Mouse (Mus musculus) kidney, adult 11 months (tissue): ENCODE data around the gene Habp2.
A peak's percentile ranks its signal among the peaks of the same experiment; 100 is the strongest.

ENCODE experiments used
- DNase-seq: peaks from one replicate; pipeline ENCODE4 v3.0.0; 2022

The Habp2 gene

DNA sequence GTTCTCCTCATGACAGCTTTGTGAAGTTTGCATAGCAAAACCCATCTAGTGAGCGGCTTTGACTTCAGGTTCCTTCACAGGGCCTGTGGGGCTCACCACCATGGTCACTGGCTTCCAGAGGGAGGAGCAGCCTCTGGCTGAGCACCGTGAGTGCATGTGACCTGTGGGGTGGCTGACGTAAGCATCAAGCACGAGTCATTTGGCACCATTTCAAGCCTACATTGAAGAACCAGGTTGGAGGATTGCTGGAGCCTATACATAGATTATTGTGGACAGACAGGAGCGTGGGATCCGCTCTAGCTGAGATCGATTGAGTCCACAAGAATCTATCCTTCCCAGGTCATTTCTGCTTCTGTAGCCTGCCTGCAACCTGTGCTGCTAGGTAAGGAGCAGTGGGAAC, at the start of gene Habp2:
Gene Habp2, plus strand, starts transcription at position 272 of the 400 bp plus-strand sequence.
- DNase-seq: peak; percentile 37

DNA sequence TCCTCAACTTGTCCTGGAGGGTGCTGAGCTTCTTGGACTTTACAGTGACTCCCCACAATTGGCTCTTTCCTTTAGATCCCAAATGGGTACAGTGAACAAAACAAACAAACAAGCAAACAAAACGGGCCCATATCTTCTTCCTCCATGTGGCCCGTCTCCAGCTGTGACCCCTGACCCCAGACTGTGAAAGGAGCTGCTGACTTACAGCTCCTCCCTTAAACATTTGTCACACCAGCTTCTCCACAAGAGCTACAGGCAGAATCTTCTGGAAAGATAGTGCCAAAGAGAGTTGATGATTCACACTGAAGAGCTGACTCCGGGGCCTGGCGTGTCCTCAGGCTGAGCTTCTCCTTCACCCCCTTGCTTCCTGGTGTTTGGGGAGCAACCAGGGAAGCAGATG, 48.4 kb upstream of the Habp2 start:
- no peak for DNase-seq

- DNase-seq: no peak
These were observed 41.7 kb upstream of the Habp2 start for GRCm38 (mm10) chr19:56245201-56245600.

DNA sequence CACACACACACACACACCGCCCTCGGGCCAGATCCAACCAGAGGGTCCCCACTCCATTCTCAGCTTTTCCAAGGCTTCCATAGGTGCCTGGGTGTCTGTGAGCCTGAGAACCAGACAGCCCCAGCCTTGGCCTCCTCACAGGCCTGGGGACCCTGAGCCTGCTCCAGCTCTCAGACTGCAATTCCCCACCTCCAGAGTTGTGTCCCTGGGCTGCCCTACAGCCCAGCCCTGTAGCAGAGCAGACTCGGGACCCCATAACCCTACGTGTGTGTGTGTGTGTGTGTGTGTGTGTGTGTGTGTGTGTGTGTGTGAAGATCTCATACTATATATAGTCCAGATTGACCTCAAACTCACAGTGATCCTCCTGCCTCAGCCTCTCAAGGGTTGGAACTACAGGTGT, 34.1 kb upstream of the Habp2 start:
- DNase-seq: no peak

DNA sequence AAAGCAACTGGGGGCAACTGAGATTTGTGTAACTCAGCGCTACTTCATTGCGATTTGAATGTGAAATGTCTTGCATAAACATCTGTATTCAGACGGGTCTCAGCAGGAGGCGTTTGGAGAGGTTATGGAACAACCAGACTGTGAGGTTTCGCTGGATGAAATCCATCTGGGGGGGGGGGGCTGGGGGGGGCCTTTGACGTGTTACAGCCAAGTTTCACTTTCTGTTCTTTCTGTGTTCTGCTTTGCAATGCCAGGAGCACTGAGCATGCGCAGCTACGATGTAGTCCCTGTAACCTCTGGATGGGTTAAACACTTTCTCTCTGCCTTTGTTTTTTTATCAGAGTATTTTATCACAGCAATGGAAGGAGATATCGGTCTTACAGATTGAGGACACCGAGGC, 33.7 kb upstream of the Habp2 start:
- DNase-seq: no peak

DNA sequence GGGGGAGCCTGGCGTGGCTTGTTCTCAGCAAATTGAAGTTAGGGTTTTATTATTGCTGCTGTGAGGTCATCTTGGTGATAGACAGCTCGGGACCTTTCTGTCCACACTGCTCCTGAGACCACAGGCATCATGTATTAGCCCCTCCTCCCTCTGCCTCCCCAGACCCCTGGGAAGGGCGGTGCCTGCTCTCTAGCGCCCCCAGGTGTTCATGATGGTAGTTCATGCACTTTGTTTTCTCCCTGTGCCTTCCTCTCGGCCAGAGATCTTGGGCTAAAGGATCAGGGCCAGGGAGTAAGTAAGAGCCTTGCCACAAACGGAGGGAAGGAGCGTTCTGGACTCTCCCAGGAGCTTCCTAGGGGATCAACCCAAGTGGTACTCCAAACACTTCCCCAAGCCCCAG, 32.2 kb upstream of the Habp2 start:
- DNase-seq: no peak

DNA sequence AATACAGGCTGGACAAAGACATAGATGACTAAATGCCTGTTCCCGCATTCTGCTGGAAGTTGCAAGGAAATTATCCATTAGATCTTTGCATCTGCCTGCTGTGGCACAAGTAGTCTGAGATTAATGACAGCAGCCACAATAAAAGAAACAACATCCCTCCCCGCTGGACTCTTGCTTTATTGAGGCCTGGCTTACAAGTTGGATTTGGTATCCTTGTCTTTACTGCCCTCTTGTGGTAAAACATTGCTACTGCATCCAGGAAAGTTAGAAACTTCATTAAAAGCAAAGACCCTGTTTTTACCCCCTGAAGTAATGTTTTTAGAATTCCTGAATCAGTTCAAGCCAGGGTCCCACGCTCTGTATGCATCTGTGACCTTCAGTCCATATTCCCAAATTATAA, 31.4 kb upstream of the Habp2 start:
- DNase-seq: no peak

DNA sequence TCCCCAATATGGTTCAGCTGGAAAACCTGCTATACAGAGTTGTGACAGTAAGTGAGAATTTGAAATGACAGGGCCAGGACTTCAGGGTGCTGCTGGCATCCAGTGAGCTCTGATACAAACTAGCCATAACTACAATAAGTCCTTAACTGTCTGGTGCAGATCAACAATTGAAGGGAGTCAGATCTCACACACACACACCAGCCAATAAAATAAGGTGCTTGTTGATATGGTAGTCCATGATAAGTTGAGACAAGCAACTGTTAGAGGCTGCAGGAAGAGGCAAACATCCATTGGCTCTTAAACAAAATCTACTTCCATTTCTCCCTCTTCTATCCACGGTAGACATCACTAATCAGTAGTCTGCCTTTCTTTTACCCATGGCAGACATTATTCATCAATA, 30.7 kb upstream of the Habp2 start:
- DNase-seq: no peak

DNA sequence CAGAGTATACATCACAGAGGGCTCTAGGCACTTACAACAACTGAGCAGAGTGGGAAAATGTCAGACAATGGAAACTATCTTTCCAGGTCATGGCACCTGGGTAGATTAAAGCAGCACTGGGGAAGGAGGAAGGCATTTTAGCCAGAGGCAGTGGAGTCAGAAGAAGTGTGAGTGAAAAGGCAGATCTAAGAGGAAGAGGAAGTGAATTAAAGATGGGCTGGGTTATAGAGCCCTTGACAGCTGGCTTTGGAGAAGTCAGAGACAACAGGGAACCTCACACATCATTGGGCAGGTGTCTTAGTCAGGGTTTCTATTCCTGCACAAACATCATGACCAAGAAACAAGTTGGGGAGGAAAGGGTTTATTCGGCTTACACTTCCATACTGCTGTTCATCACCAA, 30.2 kb upstream of the Habp2 start:
- DNase-seq: no peak

- DNase-seq: no peak
These were observed 23.2 kb upstream of the Habp2 start for GRCm38 (mm10) chr19:56263696-56264095.

- DNase-seq: peak; percentile 25
These were observed 22.8 kb upstream of the Habp2 start for GRCm38 (mm10) chr19:56264175-56264574.

- no peak for DNase-seq
These were observed 21.8 kb upstream of the Habp2 start for GRCm38 (mm10) chr19:56265149-56265548.

GRCm38 (mm10) chr19:56272081-56272480, 14.9 kb upstream of the Habp2 start:
- no peak for DNase-seq

DNA sequence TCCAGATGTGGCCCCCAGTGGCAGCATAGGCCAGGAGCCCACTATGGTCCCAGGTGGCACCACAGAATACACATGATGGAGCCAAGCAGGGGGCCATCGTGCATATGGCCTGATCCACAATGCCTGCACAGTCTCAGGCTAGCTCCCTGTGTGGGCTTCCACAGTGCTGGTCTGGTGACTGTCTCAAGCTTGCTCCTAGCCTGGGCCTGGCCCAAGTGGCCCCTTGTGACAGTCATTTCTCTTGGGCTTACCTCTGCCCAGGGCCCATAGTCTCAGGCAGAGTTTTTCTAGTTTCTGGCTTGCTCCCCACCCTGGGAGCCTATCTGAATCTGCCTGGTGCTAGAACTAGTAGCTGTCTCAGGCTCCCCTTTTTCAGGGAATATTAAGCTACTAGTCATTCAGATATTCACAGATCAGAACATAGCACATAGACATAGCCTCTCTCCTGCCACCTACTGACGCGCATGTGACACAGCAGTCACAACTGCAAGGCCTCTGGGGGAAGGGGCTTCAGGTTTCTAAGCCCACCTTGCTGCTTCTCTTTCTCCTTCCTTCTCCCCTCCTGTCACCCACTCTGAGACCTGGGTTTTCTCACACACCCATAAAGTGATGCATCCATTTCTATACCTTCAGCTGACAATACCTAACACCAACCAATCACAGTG, 9.7 kb upstream of the Habp2 start:
- no peak for DNase-seq

DNA sequence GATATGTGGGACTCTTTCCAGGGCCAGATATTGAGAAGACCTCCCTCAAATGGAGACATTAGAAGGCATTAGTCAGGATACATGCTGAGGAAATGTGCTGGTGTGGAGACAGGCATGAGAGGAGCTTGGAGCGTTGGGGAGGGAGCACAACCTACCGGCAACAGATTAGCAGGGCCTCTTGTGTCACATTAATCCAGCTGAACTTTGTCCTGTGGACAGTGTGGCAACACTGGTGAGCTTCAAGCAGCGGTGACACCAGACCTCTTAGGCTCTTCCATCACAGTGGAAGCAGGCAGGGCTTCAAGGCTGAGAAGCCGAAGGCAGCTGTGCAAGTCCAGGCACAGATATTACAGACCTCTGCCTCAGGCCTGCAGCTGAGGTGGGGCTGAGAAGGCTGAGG, 9.0 kb upstream of the Habp2 start:
- DNase-seq: no peak

GRCm38 (mm10) chr19:56278366-56278765, 8.6 kb upstream of the Habp2 start:
- no peak for DNase-seq

- DNase-seq: no peak
These were observed 1.7 kb upstream of the Habp2 start for GRCm38 (mm10) chr19:56285222-56285621.

DNA sequence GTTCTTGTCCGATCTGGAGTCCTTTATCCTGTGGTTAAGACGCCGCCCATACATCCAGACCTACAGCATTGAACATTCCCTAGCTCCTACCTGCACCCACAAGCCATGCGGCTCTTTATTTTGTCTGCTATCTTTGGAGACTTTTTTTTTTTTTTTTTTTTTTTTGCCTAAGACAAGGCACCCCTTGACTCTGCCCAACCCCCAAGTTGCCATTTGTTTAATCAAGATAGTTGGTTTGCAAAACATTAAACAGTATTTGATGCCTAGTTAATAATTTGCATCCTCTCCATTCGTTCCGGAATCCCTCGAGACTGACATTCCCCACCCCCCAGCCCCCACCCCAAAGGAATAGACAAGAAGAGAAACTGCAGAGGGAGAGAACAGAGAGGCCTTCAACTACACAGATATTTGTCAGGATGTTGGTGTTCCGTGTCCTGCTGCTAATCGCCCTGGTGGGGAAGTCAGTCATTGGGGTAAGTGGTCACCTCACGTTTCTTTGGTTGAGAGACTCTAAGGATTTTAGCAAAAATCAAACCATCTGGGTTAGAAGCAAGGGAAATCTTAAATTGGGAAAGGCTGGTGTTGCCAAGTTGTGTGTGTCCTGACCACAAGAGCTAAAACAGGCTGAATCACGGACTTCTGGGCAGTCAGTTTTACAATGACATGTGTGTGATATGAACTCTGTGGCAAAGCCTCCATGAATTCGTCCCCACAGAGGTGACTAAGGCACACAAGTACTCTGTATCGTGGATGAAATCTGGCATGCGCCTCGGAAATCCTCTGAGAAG, 837 bp downstream of the Habp2 start:
- DNase-seq: peak; percentile 15

DNA sequence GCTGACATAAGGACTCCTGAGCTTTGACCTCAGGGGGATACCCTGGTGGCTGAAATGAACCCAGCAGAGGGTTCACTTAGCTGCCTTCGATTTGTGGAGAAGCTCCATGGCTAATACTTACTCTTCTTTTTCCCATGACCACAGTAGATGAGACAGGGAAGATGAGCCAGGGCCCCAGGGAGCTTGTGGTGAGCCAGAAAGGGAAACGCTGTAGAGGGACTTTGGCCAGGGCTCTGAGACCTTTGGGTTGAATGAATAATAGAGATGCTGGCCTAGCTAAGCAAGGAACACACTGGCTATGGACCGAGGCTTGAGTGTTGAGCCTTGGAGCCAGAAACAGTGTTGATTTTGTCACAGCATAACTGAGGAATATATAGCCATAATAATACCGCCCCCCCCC, 1.5 kb downstream of the Habp2 start:
- peak; percentile 53 for DNase-seq

GRCm38 (mm10) chr19:56289642-56290041, 2.7 kb downstream of the Habp2 start:
- no peak for DNase-seq

DNA sequence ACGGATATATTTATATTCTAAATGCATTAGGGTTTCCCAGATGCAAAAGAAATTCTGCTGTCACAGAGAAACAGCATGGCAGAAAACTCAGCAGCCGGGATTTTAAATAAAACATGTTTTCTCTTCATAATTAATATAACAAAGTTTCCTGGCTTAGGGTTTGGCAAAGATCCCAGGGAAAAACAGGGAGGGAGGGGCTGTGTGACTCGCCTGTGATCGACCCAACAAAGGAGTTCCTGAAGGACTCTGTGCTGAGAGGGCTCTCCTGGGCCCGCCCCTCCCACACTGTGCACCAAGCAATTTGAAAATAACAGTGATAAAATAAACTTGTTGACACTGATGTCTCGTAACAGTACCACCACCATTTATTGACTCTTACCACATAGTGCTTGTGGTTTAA, 5.0 kb downstream of the Habp2 start:
- DNase-seq: no peak

GRCm38 (mm10) chr19:56292335-56292734, 5.4 kb downstream of the Habp2 start:
- no peak for DNase-seq

DNA sequence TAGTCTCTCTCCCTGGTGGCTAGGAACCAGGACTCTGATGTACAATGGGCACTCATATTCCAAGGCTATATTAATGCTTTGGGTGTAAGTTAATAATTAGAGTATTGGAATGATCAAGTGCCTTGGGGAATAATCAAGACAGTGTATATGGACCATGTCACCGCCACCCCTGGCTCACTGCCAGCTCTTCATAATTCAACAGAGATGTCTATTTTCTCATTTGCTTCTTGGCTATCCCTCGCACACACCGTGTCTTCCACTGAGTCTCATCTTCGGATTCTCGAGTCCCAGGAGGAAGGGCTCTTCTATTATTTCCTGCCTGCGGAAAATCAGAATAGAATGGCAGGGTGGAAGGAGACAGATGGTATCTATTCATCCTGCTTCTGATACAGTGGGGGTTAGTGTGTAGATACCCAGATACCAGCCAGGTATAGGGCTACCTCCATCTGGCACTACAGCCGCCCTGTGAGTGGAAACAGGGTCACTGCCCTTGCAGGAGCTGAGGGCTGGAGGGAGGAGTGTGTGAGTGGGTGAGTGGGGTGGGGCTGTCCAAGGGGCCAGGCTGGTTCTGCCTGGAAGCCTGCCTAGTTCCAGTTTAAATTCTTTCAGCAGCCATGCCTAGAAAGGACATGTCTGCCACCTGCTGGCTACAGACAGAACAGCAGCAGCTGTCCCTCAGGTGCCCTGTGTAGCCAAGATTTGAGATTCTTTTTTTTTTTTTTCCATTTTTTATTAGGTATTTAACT, 7.9 kb downstream of the Habp2 start:
- DNase-seq: peak; percentile 81

DNA sequence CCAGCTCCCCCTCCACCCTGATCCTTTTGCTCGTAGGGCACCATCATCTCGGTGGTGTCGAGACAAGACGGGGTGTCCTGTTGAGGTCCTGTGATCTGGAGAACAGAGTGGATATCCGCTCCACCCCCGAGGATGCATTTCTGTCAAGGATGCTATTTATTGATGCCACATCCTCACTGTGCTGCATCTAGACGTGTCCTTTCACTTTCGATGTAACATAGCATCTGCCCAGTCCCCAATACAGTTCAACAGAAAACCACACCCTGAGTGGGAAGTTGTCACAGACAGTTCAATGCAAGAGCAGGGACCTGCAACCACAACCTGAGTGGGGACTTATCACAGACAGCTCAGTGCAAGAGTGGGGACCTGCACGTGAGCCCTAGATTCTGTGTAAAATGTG, 9.7 kb downstream of the Habp2 start:
- DNase-seq: no peak
